Mouse (Mus musculus): Measurements from ENCODE around the gene Rarres1. TPM values are rescaled to one million over a fixed set of nuclear protein-coding genes. Genes with fewer than 3 reads are reported as not detected.

Rarres1 gene
- polyA plus RNA-seq (2015; fragmentation: Nextera tagmentation; extraction: Ambion mirVana) = 2.8 and 3.4 TPM in 2 replicates

- H3K9me3 ChIP-seq (replicated peaks) = no peaks in the 10 kb centered on the region
- WGBS = under 1% methylated on average over 38 of the region's 38 CpGs
- H3K9ac ChIP-seq = peak within 1 kb of the TSS; percentile 58
- ATAC-seq (replicated peaks; ENCODE audit: low FRiP score) = peak; percentile 66
- H3K27ac ChIP-seq = no peak within 1 kb of the TSS
- H3K4me1 ChIP-seq = peaks cover 11% of the 10 kb centered on the region
- peak within 1 kb of the TSS; percentile 100 for H3K4me2 ChIP-seq
- peaks cover 38% of the 10 kb centered on the region for H3K27me3 ChIP-seq
- no peaks in the 10 kb centered on the region for H3K36me3 ChIP-seq
- peak within 1 kb of the TSS; percentile 61 for H3K4me3 ChIP-seq (replicated peaks)
Measured at GRCm38 (mm10) chr3:67515274-67515801, at the start of gene Rarres1. Gene Rarres1 (minus strand): TSS chr3:67515523.

- Histone ChIP-seq H3K9me3 (replicated peaks) (no peaks in the 10 kb centered on the region), H3K27ac (no peak overlapping the region), H3K4me3 (replicated peaks) (no peak overlapping the region), H3K27me3 (no peaks in the 10 kb centered on the region), H3K4me2 (no peak overlapping the region), H3K4me1 (no peaks in the 10 kb centered on the region), H3K36me3 (no peaks in the 10 kb centered on the region), H3K9ac (no peak overlapping the region)
- WGBS = 65% methylated on average over 5 of the region's 5 CpGs
- no peak for ATAC-seq (replicated peaks; ENCODE audit: low FRiP score)
Measured at GRCm38 (mm10) chr3:67564731-67565357, 49.5 kb upstream of the Rarres1 start.

GRCm38 (mm10) chr3:67557718-67558354 is 42.5 kb upstream of the Rarres1 start:
- H3K36me3 ChIP-seq = no peaks in the 10 kb centered on the region
- no peaks in the 10 kb centered on the region for H3K27me3 ChIP-seq
- peak overlapping the region; percentile 47 for H3K4me2 ChIP-seq
- peak overlapping the region; percentile 11; the same call in 1 of the 2 replicates for H3K4me3 ChIP-seq (replicated peaks)
- no peaks in the 10 kb centered on the region for H3K9me3 ChIP-seq (replicated peaks)
- peaks cover 8% of the 10 kb centered on the region; the same call in 1 of the 2 replicates for H3K4me1 ChIP-seq
- peak; percentile 61 for ATAC-seq (replicated peaks; ENCODE audit: low FRiP score)
- no peak overlapping the region for H3K9ac ChIP-seq
- H3K27ac ChIP-seq = 0 out of 2 replicates have a peak overlapping the region, but pooled peaks have one; percentile 54
- 50% methylated on average over 14 of the region's 14 CpGs for WGBS

GRCm38 (mm10) chr3:67557200-67557651 is 41.9 kb upstream of the Rarres1 start:
- ATAC-seq (replicated peaks; ENCODE audit: low FRiP score) = 0 out of 2 replicates have a peak, but pooled peaks have one; percentile 53
- peak overlapping the region; percentile 54; the same call in 1 of the 2 replicates for H3K27ac ChIP-seq

GRCm38 (mm10) chr3:67555211-67555610 is 39.9 kb upstream of the Rarres1 start:
- no peak overlapping the region for H3K4me2 ChIP-seq
- H3K4me1 ChIP-seq = peaks cover 8% of the 10 kb centered on the region; the same call in 1 of the 2 replicates
- 85% methylated on average over 5 of the region's 5 CpGs for WGBS
- no peaks in the 10 kb centered on the region for H3K9me3 ChIP-seq (replicated peaks)
- H3K27ac ChIP-seq = no peak overlapping the region
- H3K4me3 ChIP-seq (replicated peaks) = no peak overlapping the region
- H3K27me3 ChIP-seq = no peaks in the 10 kb centered on the region
- ATAC-seq (replicated peaks; ENCODE audit: low FRiP score) = no peak
- H3K9ac ChIP-seq = no peak overlapping the region
- no peaks in the 10 kb centered on the region for H3K36me3 ChIP-seq

More at GRCm38 (mm10) chr3:67557200-67557651, 41.9 kb upstream of the Rarres1 start:
- peaks cover 8% of the 10 kb centered on the region; the same call in 1 of the 2 replicates for H3K4me1 ChIP-seq
- H3K4me3 ChIP-seq (replicated peaks) = peak overlapping the region; percentile 11; the same call in 1 of the 2 replicates
- no peaks in the 10 kb centered on the region for H3K9me3 ChIP-seq (replicated peaks)
- H3K27me3 ChIP-seq = no peaks in the 10 kb centered on the region
- 42% methylated on average over 14 of the region's 14 CpGs for WGBS
- no peaks in the 10 kb centered on the region for H3K36me3 ChIP-seq
- H3K4me2 ChIP-seq = peak overlapping the region; percentile 47
- no peak overlapping the region for H3K9ac ChIP-seq

- Histone ChIP-seq H3K4me2 (no peak overlapping the region), H3K9me3 (replicated peaks) (no peaks in the 10 kb centered on the region), H3K27ac (no peak overlapping the region), H3K9ac (no peak overlapping the region), H3K4me3 (replicated peaks) (no peak overlapping the region), H3K4me1 (peaks cover 8% of the 10 kb centered on the region; the same call in 1 of the 2 replicates), H3K27me3 (no peaks in the 10 kb centered on the region), H3K36me3 (no peaks in the 10 kb centered on the region)
- ATAC-seq (replicated peaks; ENCODE audit: low FRiP score) = no peak
- 78% methylated on average over 5 of the region's 5 CpGs for WGBS
Measured at GRCm38 (mm10) chr3:67553927-67554448, 38.7 kb upstream of the Rarres1 start.

- H3K9ac ChIP-seq = no peak overlapping the region
- H3K9me3 ChIP-seq (replicated peaks) = no peaks in the 10 kb centered on the region
- no peak overlapping the region for H3K4me2 ChIP-seq
- no peak for ATAC-seq (replicated peaks; ENCODE audit: low FRiP score)
- no peaks in the 10 kb centered on the region for H3K27me3 ChIP-seq
- H3K27ac ChIP-seq = no peak overlapping the region
- no peaks in the 10 kb centered on the region for H3K36me3 ChIP-seq
- H3K4me1 ChIP-seq = peaks cover 8% of the 10 kb centered on the region; the same call in 1 of the 2 replicates
- WGBS = 46% methylated on average over 4 of the region's 4 CpGs
- H3K4me3 ChIP-seq (replicated peaks) = no peak overlapping the region
Measured at GRCm38 (mm10) chr3:67553281-67553680, 38.0 kb upstream of the Rarres1 start.

GRCm38 (mm10) chr3:67551193-67551592 is 35.9 kb upstream of the Rarres1 start:
- H3K27ac ChIP-seq = no peak overlapping the region
- ATAC-seq (replicated peaks; ENCODE audit: low FRiP score) = no peak
- 61% methylated on average over 3 of the region's 3 CpGs for WGBS
- no peaks in the 10 kb centered on the region for H3K9me3 ChIP-seq (replicated peaks)
- no peaks in the 10 kb centered on the region for H3K27me3 ChIP-seq
- H3K4me2 ChIP-seq = no peak overlapping the region
- no peak overlapping the region for H3K4me3 ChIP-seq (replicated peaks)
- H3K9ac ChIP-seq = no peak overlapping the region
- no peaks in the 10 kb centered on the region for H3K4me1 ChIP-seq
- no peaks in the 10 kb centered on the region for H3K36me3 ChIP-seq

GRCm38 (mm10) chr3:67543630-67544029 is 28.3 kb upstream of the Rarres1 start:
- Histone ChIP-seq H3K4me3 (replicated peaks) (no peak overlapping the region), H3K4me2 (no peak overlapping the region), H3K27ac (no peak overlapping the region), H3K9me3 (replicated peaks) (no peaks in the 10 kb centered on the region), H3K36me3 (no peaks in the 10 kb centered on the region), H3K4me1 (no peaks in the 10 kb centered on the region), H3K9ac (no peak overlapping the region), H3K27me3 (no peaks in the 10 kb centered on the region)
- no peak for ATAC-seq (replicated peaks; ENCODE audit: low FRiP score)
- WGBS = 74% methylated on average over 8 of the region's 8 CpGs

GRCm38 (mm10) chr3:67524768-67525167 is 9.4 kb upstream of the Rarres1 start:
- H3K9ac ChIP-seq = no peak overlapping the region
- H3K36me3 ChIP-seq = no peaks in the 10 kb centered on the region
- no peaks in the 10 kb centered on the region for H3K9me3 ChIP-seq (replicated peaks)
- H3K4me3 ChIP-seq (replicated peaks) = no peak overlapping the region
- H3K4me1 ChIP-seq = no peaks in the 10 kb centered on the region
- WGBS = 79% methylated on average over 6 of the region's 6 CpGs
- no peak overlapping the region for H3K27ac ChIP-seq
- no peaks in the 10 kb centered on the region for H3K27me3 ChIP-seq
- no peak for ATAC-seq (replicated peaks; ENCODE audit: low FRiP score)
- H3K4me2 ChIP-seq = no peak overlapping the region

GRCm38 (mm10) chr3:67522709-67523108 is 7.4 kb upstream of the Rarres1 start:
- no peaks in the 10 kb centered on the region for H3K9me3 ChIP-seq (replicated peaks)
- H3K27me3 ChIP-seq = no peaks in the 10 kb centered on the region
- H3K4me2 ChIP-seq = no peak overlapping the region
- no peaks in the 10 kb centered on the region for H3K4me1 ChIP-seq
- no peak overlapping the region for H3K9ac ChIP-seq
- no peak overlapping the region for H3K27ac ChIP-seq
- no peaks in the 10 kb centered on the region for H3K36me3 ChIP-seq
- no peak overlapping the region for H3K4me3 ChIP-seq (replicated peaks)
- ATAC-seq (replicated peaks; ENCODE audit: low FRiP score) = no peak
- 80% methylated on average over 8 of the region's 8 CpGs for WGBS
